27 mouse cellular contexts compared by ENCODE assay signal in genomic region chr2:12208142-12208541, GRCm38 (mm10).
DNase-seq lines count a peak whose midpoint lies in the region; ATAC-seq and TF ChIP-seq lines count a peak whose summit lies in the region.
"Had no signal": no experiment of that assay in that cellular context is flagged by ENCODE, and none has a peak within 500 bp of the region (broad histone marks: within the 10 kb centered on the region; RNA-seq: fewer than 3 reads in every experiment).

No protein-coding gene starts in this region.

- 76% methylated on average over 6 of the region's 6 CpGs for WGBS in limb, embryonic 14.5 days
- WGBS in limb, embryonic 10.5 days, result 89% methylated on average over 6 of the region's 6 CpGs
- WGBS in forebrain, embryonic 12.5 days, result 80% methylated on average over 6 of the region's 6 CpGs

- no peak overlapping the region for H3K4me2 ChIP-seq in limb, embryonic 14.5 days (replicated peaks; ENCODE audit: low read depth, low read length, severe bottlenecking)
- no peak overlapping the region for H3K4me2 ChIP-seq in forebrain, embryonic 12.5 days
- H3K4me2 ChIP-seq: embryonic facial prominence, embryonic 13.5 days; intestine, embryonic 15.5 days; liver, embryonic 11.5 days had no signal

- DNase-seq in limb, embryonic 14.5 days (ENCODE audit: low spot score), result peak; percentile 37
- DNase-seq in limb, embryonic 10.5 days (ENCODE audit: low spot score), result no peak
- peak; percentile 3 for DNase-seq in CD4-positive helper T cell, adult 2 months (ENCODE audit: low read depth, low spot score)
- peak; percentile 12 for DNase-seq in brain, embryonic 14.5 days (ENCODE audit: low read depth)
- DNase-seq in layer of hippocampus, postnatal 10 days (ENCODE audit: low spot score in 2 of 2), result no peak
- DNase-seq in gastrocnemius, postnatal 4 days (ENCODE audit: low spot score in 2 of 2), result no peak
- DNase-seq: adrenal gland, postnatal 10 days; B cell, adult 2 months; cerebellum, adult 11 months; cerebellum, adult 9-10 months; cerebellum, postnatal 36 days; embryo, embryonic 11 days; forebrain, postnatal 0 days; heart, postnatal 14 days; kidney, adult 8-10 months; layer of hippocampus, postnatal 36 days; lung, postnatal 10 days; midbrain, embryonic 14.5 days had no signal

- TF ChIP-seq POLR2A in limb, embryonic 14.5 days (IDR thresholded peaks at IDR 0.05; ENCODE audit: borderline replicate concordance, extremely low read depth, insufficient read depth, insufficient read length), result no peak
- TF ChIP-seq POLR2A in brain, embryonic 14.5 days (IDR thresholded peaks at IDR 0.05; ENCODE audit: borderline replicate concordance, extremely low read depth, insufficient read depth, insufficient read length, poor library complexity, severe bottlenecking), result no peak

- H3K4me1 ChIP-seq in limb, embryonic 14.5 days (ENCODE audit: control insufficient read depth, insufficient read depth, low read length), result peaks cover 11% of the 10 kb centered on the region
- peaks cover 8% of the 10 kb centered on the region for H3K4me1 ChIP-seq in limb, embryonic 10.5 days
- H3K4me1 ChIP-seq in forebrain, embryonic 12.5 days, result no peaks in the 10 kb centered on the region
- H3K4me1 ChIP-seq: intestine, embryonic 15.5 days had no signal

- no peak overlapping the region for H3K27ac ChIP-seq in limb, embryonic 14.5 days (replicated peaks; ENCODE audit: low read depth, low read length)
- no peak overlapping the region for H3K27ac ChIP-seq in limb, embryonic 10.5 days
- H3K27ac ChIP-seq in forebrain, embryonic 12.5 days, result no peak overlapping the region
- H3K27ac ChIP-seq: embryonic facial prominence, embryonic 13.5 days; hindbrain, postnatal 0 days; intestine, embryonic 15.5 days had no signal

- no peak overlapping the region for H3K9ac ChIP-seq in limb, embryonic 14.5 days (ENCODE audit: low read depth, low read length, severe bottlenecking)
- H3K9ac ChIP-seq in forebrain, embryonic 12.5 days, result no peak overlapping the region
- H3K9ac ChIP-seq: embryonic facial prominence, embryonic 13.5 days; forebrain, postnatal 0 days; intestine, embryonic 15.5 days had no signal

- no peak overlapping the region for H3K4me3 ChIP-seq in limb, embryonic 14.5 days (replicated peaks; ENCODE audit: low read length)
- no peak overlapping the region for H3K4me3 ChIP-seq in limb, embryonic 10.5 days
- H3K4me3 ChIP-seq in forebrain, embryonic 12.5 days (replicated peaks), result no peak overlapping the region
- H3K4me3 ChIP-seq: embryonic facial prominence, embryonic 13.5 days; erythroblast, embryonic 14.5 days; intestine, embryonic 15.5 days had no signal

- ATAC-seq in limb, embryonic 14.5 days (ENCODE audit: low FRiP score, low read depth), result no peak
- peak; percentile 75 for ATAC-seq in megakaryocyte, adult 5-6 weeks (ENCODE audit: poor library complexity, severe bottlenecking)
- ATAC-seq in forebrain, embryonic 12.5 days (ENCODE audit: low FRiP score), result no peak
- ATAC-seq: forebrain, postnatal 0 days; hindbrain, postnatal 0 days; intestine, embryonic 15.5 days; Patski had no signal

- H3K9me3 ChIP-seq in limb, embryonic 14.5 days (ENCODE audit: control insufficient read depth, low read length), result no peaks in the 10 kb centered on the region
- no peaks in the 10 kb centered on the region for H3K9me3 ChIP-seq in limb, embryonic 10.5 days (replicated peaks)
- no peaks in the 10 kb centered on the region for H3K9me3 ChIP-seq in forebrain, embryonic 12.5 days
- H3K9me3 ChIP-seq: embryonic facial prominence, embryonic 13.5 days; intestine, embryonic 15.5 days had no signal

- no peak for TF ChIP-seq CTCF in brain, embryonic 14.5 days (IDR thresholded peaks at IDR 0.05; ENCODE audit: borderline replicate concordance, extremely low read depth, insufficient read depth, insufficient read length)

- H3K36me3 ChIP-seq in limb, embryonic 14.5 days (ENCODE audit: control insufficient read depth, insufficient read depth, low read length), result 0 out of 2 replicates have a peak, but pooled peaks cover 3% of the 10 kb centered on the region
- 0 out of 2 replicates have a peak, but pooled peaks cover 4% of the 10 kb centered on the region for H3K36me3 ChIP-seq in limb, embryonic 10.5 days
- no peaks in the 10 kb centered on the region for H3K36me3 ChIP-seq in forebrain, embryonic 12.5 days (replicated peaks)
- H3K36me3 ChIP-seq: intestine, embryonic 15.5 days had no signal

- no peaks in the 10 kb centered on the region for H3K27me3 ChIP-seq in limb, embryonic 14.5 days (ENCODE audit: control insufficient read depth, insufficient read depth, low read length)
- H3K27me3 ChIP-seq in limb, embryonic 10.5 days (ENCODE audit: low read depth, poor library complexity, severe bottlenecking), result 0 out of 2 replicates have a peak, but pooled peaks cover 3% of the 10 kb centered on the region
- H3K27me3 ChIP-seq in forebrain, embryonic 12.5 days, result no peaks in the 10 kb centered on the region
- H3K27me3 ChIP-seq: CH12.LX; embryonic facial prominence, embryonic 13.5 days; intestine, embryonic 15.5 days; Patski had no signal

Comparison
In these comparisons a context has a peak if more than half of its experiments do, and no peak if none do; other contexts are left out.
1. DNase-seq: peak in limb, embryonic 14.5 days (single experiment), CD4-positive helper T cell, adult 2 months (single experiment) and brain, embryonic 14.5 days (single experiment); none in limb, embryonic 10.5 days (single experiment), layer of hippocampus, postnatal 10 days (0 of 2) and gastrocnemius, postnatal 4 days (0 of 2).